Mouse (Mus musculus) liver, postnatal 0 days (tissue): Measurements from ENCODE around the gene U2af1l4.

ENCODE experiments used
- CTCF ChIP-seq: sonication (generic); IDR thresholded peaks from 2 replicates; pipeline ENCODE4 v1.5.1; 2016; ENCODE audit warnings: antibody characterized with exemption, low read depth
- EP300 ChIP-seq: IDR thresholded peaks from 2 replicates; pipeline ENCODE4 v1.6.1; 2016; ENCODE audit warnings: antibody characterized with exemption, low read depth, mild to moderate bottlenecking

DNA sequence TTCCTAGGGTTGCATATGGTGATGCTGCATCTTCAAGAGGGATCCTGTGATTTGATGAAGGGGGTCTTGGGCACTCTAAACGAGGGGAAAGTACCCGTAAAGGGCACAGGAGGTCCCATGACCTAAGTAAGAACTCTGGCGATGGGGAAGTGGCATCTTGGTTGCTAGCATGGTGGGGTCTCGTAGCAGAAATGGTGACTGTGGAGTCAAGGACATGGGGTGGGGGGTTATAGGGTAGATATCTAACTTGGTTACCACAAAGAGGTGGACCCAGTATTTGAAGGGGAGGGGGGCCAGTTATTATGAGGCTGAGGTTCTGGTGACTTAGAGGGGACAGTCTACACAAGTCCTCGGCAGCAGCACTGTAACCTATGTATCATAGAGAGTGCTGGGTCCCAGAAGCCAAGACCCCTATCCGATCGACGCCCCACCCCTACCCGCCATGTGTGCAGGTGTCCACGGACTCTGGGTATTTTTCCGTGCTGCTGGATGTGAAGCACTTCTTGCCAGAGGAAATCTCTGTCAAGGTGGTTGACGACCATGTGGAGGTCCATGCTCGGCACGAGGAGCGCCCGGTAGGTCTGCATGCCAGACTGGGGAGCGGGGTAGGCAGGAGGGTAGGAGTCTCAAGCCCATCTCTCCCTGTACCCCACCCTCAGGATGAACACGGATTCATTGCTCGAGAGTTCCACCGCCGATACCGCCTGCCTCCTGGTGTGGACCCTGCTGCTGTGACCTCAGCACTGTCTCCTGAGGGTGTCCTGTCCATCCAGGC, 9.1 kb upstream of the U2af1l4 start:
- TF ChIP-seq CTCF (no peak), EP300 (no peak)
